8 mouse cellular contexts compared by ENCODE assay signal in the genomic region with DNA sequence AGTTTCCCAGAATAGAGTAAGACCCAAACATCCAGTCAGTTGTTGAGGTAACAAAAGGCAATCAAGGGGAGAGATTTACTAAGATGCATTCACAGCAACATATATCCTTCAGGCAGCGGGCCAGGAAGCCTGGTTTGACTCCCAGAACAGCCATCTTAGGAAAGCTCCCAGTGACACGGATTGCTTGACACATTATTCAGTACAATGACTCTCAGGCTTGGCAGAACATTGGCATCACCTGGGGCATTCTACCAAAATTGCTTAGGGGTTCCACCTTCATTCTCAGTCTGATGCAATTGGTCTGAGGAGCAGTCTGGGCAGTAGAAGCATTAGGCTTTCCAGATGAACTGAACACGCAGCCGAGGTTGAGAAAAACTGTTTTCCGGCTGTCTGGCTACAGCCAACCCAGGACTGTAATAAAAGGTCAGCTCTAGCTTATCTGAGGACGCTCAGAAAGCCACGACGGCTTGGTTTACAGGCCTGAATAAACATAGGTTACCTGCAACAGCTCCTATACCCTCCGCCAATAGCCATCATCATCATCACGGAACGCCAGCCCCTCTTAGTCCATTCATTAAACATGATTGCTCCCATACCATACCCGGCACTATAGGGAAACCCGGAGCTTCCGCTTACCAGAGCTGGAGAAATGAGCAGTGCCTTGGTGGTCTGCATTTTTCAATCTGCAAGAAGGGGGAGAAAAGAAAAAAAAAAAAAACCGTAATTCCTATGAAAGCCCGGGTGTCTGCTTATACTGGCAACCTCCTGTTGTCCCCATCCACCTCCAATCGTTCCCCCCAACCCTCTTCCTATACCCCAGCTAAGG. TPM values are rescaled to one million over a fixed set of nuclear protein-coding genes. Genes with fewer than 3 reads are reported as not detected.
DNase-seq lines count a peak whose midpoint lies in the region; ATAC-seq and TF ChIP-seq lines count a peak whose summit lies in the region.

No protein-coding gene starts in this region.

- H3K79me2 ChIP-seq in C2C12 (ENCODE audit: control insufficient read depth, insufficient read depth), result peaks cover 31% of the 10 kb centered on the region

- H3K36me3 ChIP-seq in C2C12 (ENCODE audit: control insufficient read depth, insufficient read depth), result peaks cover 29% of the 10 kb centered on the region
- H3K36me3 ChIP-seq in embryonic facial prominence, embryonic 10.5 days (replicated peaks), result peaks cover 36% of the 10 kb centered on the region
- peaks cover 23% of the 10 kb centered on the region for H3K36me3 ChIP-seq in hindbrain, embryonic 13.5 days
- H3K36me3 ChIP-seq in liver, embryonic 15.5 days (replicated peaks), result peaks cover 35% of the 10 kb centered on the region

- H3K27ac ChIP-seq in embryonic facial prominence, embryonic 10.5 days (replicated peaks), result peak overlapping the region; percentile 88
- H3K27ac ChIP-seq in hindbrain, embryonic 13.5 days, result peak overlapping the region; percentile 90
- H3K27ac ChIP-seq in liver, embryonic 15.5 days (replicated peaks), result peak overlapping the region; percentile 80

- WGBS in embryonic facial prominence, embryonic 10.5 days, result 27% methylated on average over 17 of the region's 17 CpGs
- WGBS in hindbrain, embryonic 13.5 days, result 28% methylated on average over 17 of the region's 17 CpGs
- WGBS in liver, embryonic 15.5 days (ENCODE audit: insufficient replicate concordance), result 8% methylated on average over 17 of the region's 17 CpGs

- no peak for ATAC-seq in hindbrain, embryonic 13.5 days (ENCODE audit: low FRiP score)
- no peak for ATAC-seq in liver, embryonic 15.5 days (ENCODE audit: insufficient read depth)
- ATAC-seq in megakaryocyte progenitor cell, adult 5-6 weeks (replicated peaks; ENCODE audit: poor library complexity), result no peak

- H3K4me1 ChIP-seq in embryonic facial prominence, embryonic 10.5 days, result peaks cover 21% of the 10 kb centered on the region
- H3K4me1 ChIP-seq in hindbrain, embryonic 13.5 days (replicated peaks), result peaks cover 24% of the 10 kb centered on the region
- H3K4me1 ChIP-seq in liver, embryonic 15.5 days (replicated peaks), result peaks cover 42% of the 10 kb centered on the region

- TF ChIP-seq CTCF in C2C12 (IDR thresholded peaks at IDR 0.05; ENCODE audit: control insufficient read depth, insufficient read depth, insufficient read length), result no peak

- peak overlapping the region; percentile 82 for H3K4me2 ChIP-seq in hindbrain, embryonic 13.5 days
- peak overlapping the region; percentile 95 for H3K4me2 ChIP-seq in liver, embryonic 15.5 days

- peak; percentile 67 for DNase-seq in cerebellum, adult 11-12 months
- DNase-seq in cerebellum, postnatal 4 days (ENCODE audit: low spot score in 2 of 2), result no peak
- no peak for DNase-seq in embryonic facial prominence, embryonic 10.5 days (ENCODE audit: low spot score)
- DNase-seq in T-cell, adult 2 months (ENCODE audit: low spot score), result no peak

- H3K4me3 ChIP-seq in C2C12 (ENCODE audit: insufficient read depth, poor library complexity, severe bottlenecking), result peak overlapping the region; percentile 87
- H3K4me3 ChIP-seq in embryonic facial prominence, embryonic 10.5 days, result peak overlapping the region; percentile 84
- peak overlapping the region; percentile 83 for H3K4me3 ChIP-seq in hindbrain, embryonic 13.5 days
- peak overlapping the region; percentile 79 for H3K4me3 ChIP-seq in liver, embryonic 15.5 days (replicated peaks)

- peak overlapping the region; percentile 88 for H3K9ac ChIP-seq in hindbrain, embryonic 13.5 days
- peak overlapping the region; percentile 70 for H3K9ac ChIP-seq in liver, embryonic 15.5 days

- peaks cover 16% of the 10 kb centered on the region for H3K79me3 ChIP-seq in C2C12 (ENCODE audit: low read depth)

- peak overlapping the region; percentile 90 for H3ac ChIP-seq in C2C12 (ENCODE audit: control insufficient read depth, insufficient read length, low read depth)

- no peaks in the 10 kb centered on the region for H3K9me3 ChIP-seq in embryonic facial prominence, embryonic 10.5 days
- H3K9me3 ChIP-seq in hindbrain, embryonic 13.5 days, result no peaks in the 10 kb centered on the region
- no peaks in the 10 kb centered on the region for H3K9me3 ChIP-seq in liver, embryonic 15.5 days (replicated peaks)

- no peaks in the 10 kb centered on the region for H3K27me3 ChIP-seq in C2C12 (ENCODE audit: control insufficient read depth, insufficient read depth, insufficient read length)
- H3K27me3 ChIP-seq in embryonic facial prominence, embryonic 10.5 days (replicated peaks; ENCODE audit: low read depth, poor library complexity, severe bottlenecking), result no peaks in the 10 kb centered on the region
- no peaks in the 10 kb centered on the region for H3K27me3 ChIP-seq in hindbrain, embryonic 13.5 days
- no peaks in the 10 kb centered on the region for H3K27me3 ChIP-seq in liver, embryonic 15.5 days

TF ChIP-seq in C2C12, 6 proteins besides CTCF, POLR2A, EP300 and RAD21:
- TF ChIP-seq FOSL1 (IDR thresholded peaks at IDR 0.05; ENCODE audit: insufficient read depth, low read length, poor library complexity, severe bottlenecking) (no peak), MAX (IDR thresholded peaks at IDR 0.05) (no peak), MYOD1 (IDR thresholded peaks at IDR 0.05; ENCODE audit: control insufficient read depth, insufficient read length, low read depth) (no peak), CEBPB (IDR thresholded peaks at IDR 0.05; ENCODE audit: low read depth) (no peak), USF1 (IDR thresholded peaks at IDR 0.05; ENCODE audit: low read depth) (no peak), MYOG (IDR thresholded peaks at IDR 0.05; ENCODE audit: control insufficient read depth, extremely low read depth, insufficient read length) (no peak)

RNA-seq across cellular contexts. Expression of a gene that starts 0.9 kb away (rescaled TPM):
- polyA plus RNA-seq in C2C12 (2012; fragmentation: generic; extraction: Trizol), result 857 TPM
- polyA plus RNA-seq in embryonic facial prominence, embryonic 10.5 days (2016; fragmentation: Nextera tagmentation; extraction: Ambion mirVana), result 596 and 634 TPM in 2 replicates
- 530 and 549 TPM in 2 replicates for polyA plus RNA-seq in hindbrain, embryonic 13.5 days (2015; fragmentation: Nextera tagmentation; extraction: Ambion mirVana)
- polyA plus RNA-seq in liver, embryonic 15.5 days (2015; fragmentation: Nextera tagmentation; extraction: Ambion mirVana), result 466 and 500 TPM in 2 replicates
- 577 and 669 TPM in 2 replicates for total RNA-seq in megakaryocyte progenitor cell, adult 5-6 weeks (2015)
- 72.0 and 102 TPM in 2 replicates for total RNA-seq in megakaryocyte progenitor cell, adult 5-6 weeks (2017)

RNA-seq across cellular contexts. Expression of a gene that starts 9.4 kb away (rescaled TPM):
- 73.0 TPM for polyA plus RNA-seq in C2C12 (2012; fragmentation: generic; extraction: Trizol)
- 34.3 and 35.2 TPM in 2 replicates for polyA plus RNA-seq in embryonic facial prominence, embryonic 10.5 days (2016; fragmentation: Nextera tagmentation; extraction: Ambion mirVana)
- 31.0 and 31.7 TPM in 2 replicates for polyA plus RNA-seq in hindbrain, embryonic 13.5 days (2015; fragmentation: Nextera tagmentation; extraction: Ambion mirVana)
- 14.4 and 16.5 TPM in 2 replicates for polyA plus RNA-seq in liver, embryonic 15.5 days (2015; fragmentation: Nextera tagmentation; extraction: Ambion mirVana)
- total RNA-seq in megakaryocyte progenitor cell, adult 5-6 weeks (2015), result 21.3 and 21.8 TPM in 2 replicates
- total RNA-seq in megakaryocyte progenitor cell, adult 5-6 weeks (2017), result 18.2 and 19.3 TPM in 2 replicates

RNA-seq across cellular contexts. Expression of a gene that starts 37.2 kb away (rescaled TPM):
- polyA plus RNA-seq in C2C12 (2012; fragmentation: generic; extraction: Trizol), result 0.02 TPM
- not detected in 2 replicates for polyA plus RNA-seq in embryonic facial prominence, embryonic 10.5 days (2016; fragmentation: Nextera tagmentation; extraction: Ambion mirVana)
- polyA plus RNA-seq in hindbrain, embryonic 13.5 days (2015; fragmentation: Nextera tagmentation; extraction: Ambion mirVana), result not detected in 2 replicates
- polyA plus RNA-seq in liver, embryonic 15.5 days (2015; fragmentation: Nextera tagmentation; extraction: Ambion mirVana), result not detected in 2 replicates
- not detected in 2 replicates for total RNA-seq in megakaryocyte progenitor cell, adult 5-6 weeks (2015)
- total RNA-seq in megakaryocyte progenitor cell, adult 5-6 weeks (2017), result not detected in 2 replicates

RNA-seq across cellular contexts. Expression of a gene that starts 39.9 kb away (rescaled TPM):
- polyA plus RNA-seq in C2C12 (2012; fragmentation: generic; extraction: Trizol), result 106 TPM
- polyA plus RNA-seq in embryonic facial prominence, embryonic 10.5 days (2016; fragmentation: Nextera tagmentation; extraction: Ambion mirVana), result 106 and 107 TPM in 2 replicates
- 138 and 141 TPM in 2 replicates for polyA plus RNA-seq in hindbrain, embryonic 13.5 days (2015; fragmentation: Nextera tagmentation; extraction: Ambion mirVana)
- 61.1 and 64.2 TPM in 2 replicates for polyA plus RNA-seq in liver, embryonic 15.5 days (2015; fragmentation: Nextera tagmentation; extraction: Ambion mirVana)
- 71.4 and 78.1 TPM in 2 replicates for total RNA-seq in megakaryocyte progenitor cell, adult 5-6 weeks (2015)
- 51.6 and 56.1 TPM in 2 replicates for total RNA-seq in megakaryocyte progenitor cell, adult 5-6 weeks (2017)

RNA-seq across cellular contexts. Expression of a gene that starts 50.2 kb away (rescaled TPM):
- polyA plus RNA-seq in C2C12 (2012; fragmentation: generic; extraction: Trizol), result not detected
- polyA plus RNA-seq in embryonic facial prominence, embryonic 10.5 days (2016; fragmentation: Nextera tagmentation; extraction: Ambion mirVana), result not detected in 2 replicates
- polyA plus RNA-seq in hindbrain, embryonic 13.5 days (2015; fragmentation: Nextera tagmentation; extraction: Ambion mirVana), result not detected in 2 replicates
- polyA plus RNA-seq in liver, embryonic 15.5 days (2015; fragmentation: Nextera tagmentation; extraction: Ambion mirVana), result not detected in 2 replicates
- total RNA-seq in megakaryocyte progenitor cell, adult 5-6 weeks (2015), result not detected in 2 replicates
- not detected in 2 replicates for total RNA-seq in megakaryocyte progenitor cell, adult 5-6 weeks (2017)
